Mouse (Mus musculus): ENCODE results near the gene Tex261.
"Not testable (repeated sequence)": the region's sequence is repeated elsewhere in the genome, so short reads cannot be mapped to it uniquely, and the experiment has no call there.

The Tex261 gene

GRCm38 (mm10) chr6:83775638-83776293, at the start of gene Tex261:
Tex261 (minus strand) TSS chr6:83775813.
- peak; percentile 92 for DNase-seq (ENCODE audit: low spot score)

- no peak for DNase-seq (ENCODE audit: low spot score)
Observed at GRCm38 (mm10) chr6:83821856-83822255, 46.2 kb upstream of the Tex261 start.

- no peak for DNase-seq (ENCODE audit: low spot score)
Observed at GRCm38 (mm10) chr6:83820727-83821515, 45.3 kb upstream of the Tex261 start.

GRCm38 (mm10) chr6:83818996-83819395, 43.4 kb upstream of the Tex261 start:
- DNase-seq (ENCODE audit: low spot score), result no peak

DNA sequence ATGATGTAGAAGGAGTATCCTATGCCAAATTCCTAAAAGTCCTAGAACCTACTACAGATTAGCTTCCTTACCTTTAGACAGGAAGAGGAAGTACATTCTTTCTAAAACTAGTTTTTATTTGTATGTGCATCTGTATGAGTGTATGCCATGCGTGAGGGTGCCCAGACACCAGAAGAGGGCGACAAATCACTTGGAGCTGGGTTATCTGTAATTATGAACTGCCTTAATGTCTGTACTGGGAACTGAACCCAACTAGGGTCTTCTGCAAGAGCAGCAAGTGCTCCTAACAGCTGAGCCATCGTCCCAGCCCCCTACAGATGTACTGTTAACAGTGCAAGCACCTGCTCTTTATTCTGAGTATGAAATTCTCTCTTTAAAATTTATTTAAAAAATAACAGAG, 40.2 kb upstream of the Tex261 start:
- DNase-seq (ENCODE audit: low spot score), result no peak

GRCm38 (mm10) chr6:83802846-83803245, 27.2 kb upstream of the Tex261 start:
- no peak for DNase-seq (ENCODE audit: low spot score)

GRCm38 (mm10) chr6:83802033-83802432, 26.4 kb upstream of the Tex261 start:
- DNase-seq (ENCODE audit: low spot score), result no peak

- DNase-seq (ENCODE audit: low spot score), result no peak
Observed at GRCm38 (mm10) chr6:83796686-83797085, 21.1 kb upstream of the Tex261 start.

GRCm38 (mm10) chr6:83795492-83795900, 19.9 kb upstream of the Tex261 start:
- peak; percentile 21 for DNase-seq (ENCODE audit: low spot score)

- DNase-seq (ENCODE audit: low spot score), result peak; percentile 97
Observed at GRCm38 (mm10) chr6:83794760-83795296, 19.2 kb upstream of the Tex261 start, which contains the start of gene Nagk. Nagk (plus strand) TSS chr6:83794982.

DNA sequence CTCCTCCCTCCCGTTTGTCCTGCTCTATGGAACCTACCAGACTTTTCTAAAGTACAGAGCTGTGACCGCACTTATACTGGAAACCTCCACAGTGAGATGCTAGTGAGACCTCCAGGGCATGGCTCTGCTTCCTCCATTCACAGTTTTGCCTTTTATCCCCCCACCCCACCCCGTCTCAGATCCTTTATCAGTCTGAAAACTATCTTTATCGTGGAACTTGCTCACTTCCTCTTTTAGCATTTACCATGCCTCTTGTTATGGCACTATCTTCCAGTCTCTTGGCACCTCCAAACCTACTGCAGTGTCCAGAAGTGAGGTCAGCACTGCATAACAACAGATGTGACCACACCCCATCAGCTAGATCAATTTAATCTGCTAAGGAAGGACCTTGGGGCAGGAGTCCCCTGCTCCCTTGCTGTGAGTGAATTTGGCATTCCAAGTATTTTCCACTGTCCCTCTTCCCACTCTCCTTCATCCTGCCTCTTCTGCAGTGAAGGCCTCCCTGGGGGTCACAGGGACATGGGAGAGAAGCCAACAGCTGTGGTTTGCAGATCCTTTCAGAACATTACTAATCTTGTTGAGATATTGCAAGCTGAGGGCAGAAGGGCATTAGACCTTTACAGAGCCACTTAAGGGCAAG, 15.8 kb upstream of the Tex261 start:
- DNase-seq (ENCODE audit: low spot score), result no peak

- not testable (repeated sequence) for DNase-seq (ENCODE audit: low spot score)
Observed at GRCm38 (mm10) chr6:83790533-83790932, 14.9 kb upstream of the Tex261 start.

GRCm38 (mm10) chr6:83788554-83788953, 12.9 kb upstream of the Tex261 start:
- peak; percentile 52 for DNase-seq (ENCODE audit: low spot score)

- no peak for DNase-seq (ENCODE audit: low spot score)
Observed at GRCm38 (mm10) chr6:83786426-83786825, 10.8 kb upstream of the Tex261 start.

GRCm38 (mm10) chr6:83779026-83779425, 3.4 kb upstream of the Tex261 start:
- DNase-seq (ENCODE audit: low spot score), result peak; percentile 74

- no peak for DNase-seq (ENCODE audit: low spot score)
Observed at GRCm38 (mm10) chr6:83778306-83778705, 2.7 kb upstream of the Tex261 start.

DNA sequence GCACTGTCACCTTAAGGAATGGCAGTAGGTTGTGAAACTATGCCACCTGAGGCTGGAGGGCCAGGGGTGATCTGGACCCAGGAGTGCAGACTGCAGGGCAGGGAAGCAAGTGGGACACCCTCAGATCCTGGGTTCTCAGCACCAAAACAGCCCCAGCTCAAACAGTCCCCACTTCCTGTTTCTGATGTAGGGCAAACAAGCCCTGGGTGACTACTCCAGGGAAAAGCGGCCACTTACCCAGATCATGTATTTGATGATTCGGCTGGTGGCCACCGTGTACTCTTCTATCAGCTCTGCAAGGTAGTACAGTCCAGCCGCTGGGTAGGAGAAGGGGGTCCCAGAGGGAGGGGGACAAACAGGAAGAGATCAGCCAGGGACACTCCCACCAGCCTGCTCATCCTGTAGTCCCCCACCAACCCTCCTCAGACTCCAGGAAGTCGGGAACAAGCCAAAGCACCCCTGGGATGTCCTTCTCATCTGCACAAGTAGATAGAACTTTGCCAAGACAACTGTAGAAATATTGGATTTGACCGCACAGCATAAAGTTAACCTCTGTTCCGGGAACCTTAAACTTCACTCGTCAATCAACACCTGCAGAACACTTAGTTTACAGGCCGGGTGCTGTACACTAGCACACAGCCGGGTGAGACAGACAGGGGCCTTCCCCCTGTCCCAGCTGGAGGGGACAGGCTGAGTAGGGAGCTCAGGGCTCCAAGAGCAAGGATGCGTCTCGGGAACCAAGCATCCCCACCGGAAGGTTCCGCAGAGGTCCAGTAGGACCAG, 641 bp downstream of the Tex261 start:
- peak; percentile 17 for DNase-seq (ENCODE audit: low spot score)

- no peak for DNase-seq (ENCODE audit: low spot score)
Observed at GRCm38 (mm10) chr6:83774126-83774525, 1.5 kb downstream of the Tex261 start.

DNA sequence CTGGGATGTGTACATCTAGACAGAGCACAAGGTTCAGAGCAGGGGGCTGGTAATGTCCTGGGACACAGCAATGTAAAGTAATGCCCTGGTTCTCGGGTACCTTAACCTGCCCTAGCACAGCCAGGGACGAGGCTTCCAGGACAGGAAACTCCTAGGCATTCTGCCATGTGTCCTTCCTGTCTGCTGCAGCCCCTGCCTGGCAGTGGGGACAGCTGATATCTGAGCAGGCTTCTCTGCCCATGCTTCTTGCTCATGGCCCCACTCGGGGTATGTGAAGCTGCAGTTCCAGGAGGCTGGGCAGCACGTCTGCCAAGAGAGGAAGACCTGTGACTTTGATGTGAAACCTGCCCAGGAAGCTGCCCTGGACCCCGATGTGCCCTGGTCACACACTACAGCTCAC, 7.1 kb downstream of the Tex261 start:
- no peak for DNase-seq (ENCODE audit: low spot score)

DNA sequence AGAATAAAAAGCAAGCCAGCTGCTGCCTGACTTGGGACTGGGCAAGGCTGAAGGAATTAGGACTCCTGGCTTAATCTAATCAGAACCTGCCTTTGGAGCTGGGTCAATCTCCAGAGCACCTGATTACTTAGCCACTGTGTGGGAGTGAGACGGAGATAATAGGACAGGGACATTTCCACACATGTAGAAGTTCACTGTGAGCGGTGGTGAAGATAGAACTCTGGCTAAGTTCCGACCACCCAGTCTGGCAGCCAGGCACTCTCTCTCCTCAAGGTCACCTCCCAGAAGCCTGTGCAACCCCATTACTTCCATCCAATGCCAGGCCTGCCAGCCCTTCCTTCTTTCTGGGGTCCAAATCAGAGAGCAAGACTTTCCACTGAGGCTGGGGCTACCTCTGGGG, 8.6 kb downstream of the Tex261 start:
- DNase-seq (ENCODE audit: low spot score), result no peak

DNA sequence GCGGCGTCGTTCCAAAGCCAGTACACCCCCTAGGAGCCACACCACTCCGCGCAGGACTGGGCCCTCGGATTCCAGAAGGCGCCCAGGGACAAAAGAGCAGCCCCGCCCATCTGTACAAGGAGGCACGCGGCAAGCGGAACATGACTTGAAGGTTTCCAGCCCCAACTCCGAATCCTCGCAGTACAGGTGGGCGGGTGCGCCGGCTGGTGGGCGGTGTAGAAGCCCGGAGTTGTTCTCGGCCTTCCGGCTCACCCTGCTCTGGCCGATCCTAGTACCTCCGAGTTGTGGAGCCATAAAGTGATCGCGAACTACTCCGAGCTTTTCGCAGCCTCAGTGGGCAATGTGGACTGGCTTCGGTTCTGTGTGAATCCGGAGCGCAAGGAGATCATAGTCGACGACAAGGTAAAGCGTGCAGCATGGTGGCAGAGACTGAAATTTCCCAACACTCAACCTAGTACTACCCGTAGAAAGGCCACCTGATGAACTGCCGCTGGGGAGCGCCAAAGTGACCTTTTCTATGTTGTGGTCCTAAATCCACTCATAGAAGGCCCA, 12.7 kb downstream of the Tex261 start:
- peak; percentile 62 for DNase-seq (ENCODE audit: low spot score)

GRCm38 (mm10) chr6:83762344-83762743, 13.3 kb downstream of the Tex261 start, which contains the start of gene Ankrd53:
Ankrd53 (plus strand) TSS chr6:83762644.
- no peak for DNase-seq (ENCODE audit: low spot score)

Measured in embryo, embryonic 10 days (tissue).